Mouse (Mus musculus): ENCODE results near the gene Ndufa4l2. TPM values are rescaled to one million over a fixed set of nuclear protein-coding genes. Genes with fewer than 3 reads are reported as not detected.
A peak's percentile ranks its signal among the peaks of the same experiment; 100 is the strongest.

The Ndufa4l2 gene
- polyA plus RNA-seq (2015; fragmentation: Nextera tagmentation; extraction: Ambion mirVana) = 20.7 and 42.1 TPM in 2 replicates

DNA sequence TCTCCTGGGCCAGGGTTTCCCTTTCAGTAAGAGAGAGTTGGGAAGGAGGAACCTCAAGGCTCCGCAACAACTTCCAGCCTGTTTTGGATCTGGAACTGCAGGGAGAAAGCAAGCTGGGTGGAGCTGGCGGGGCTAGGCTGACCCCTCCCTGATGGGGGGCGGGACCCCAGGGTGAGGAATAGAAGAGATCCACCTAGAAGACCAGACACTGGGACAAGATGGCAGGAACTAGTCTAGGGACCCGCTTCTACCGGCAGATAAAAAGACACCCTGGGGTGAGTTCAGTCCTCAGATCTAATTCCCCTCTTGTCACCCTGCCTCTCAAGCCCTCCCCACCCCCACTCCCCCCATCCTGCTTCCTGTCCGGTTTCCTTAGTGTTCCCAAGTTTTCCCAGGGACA lies at the start of gene Ndufa4l2:
Ndufa4l2 (plus strand) TSS at position 204 of the 400 bp plus-strand sequence.
- 13% methylated on average over 6 of the region's 6 CpGs for WGBS (ENCODE audit: insufficient replicate concordance)
- Histone ChIP-seq H3K4me3 (replicated peaks) (peak within 1 kb of the TSS; percentile 49), H3K27me3 (peaks cover 69% of the 10 kb centered on the region)

DNA sequence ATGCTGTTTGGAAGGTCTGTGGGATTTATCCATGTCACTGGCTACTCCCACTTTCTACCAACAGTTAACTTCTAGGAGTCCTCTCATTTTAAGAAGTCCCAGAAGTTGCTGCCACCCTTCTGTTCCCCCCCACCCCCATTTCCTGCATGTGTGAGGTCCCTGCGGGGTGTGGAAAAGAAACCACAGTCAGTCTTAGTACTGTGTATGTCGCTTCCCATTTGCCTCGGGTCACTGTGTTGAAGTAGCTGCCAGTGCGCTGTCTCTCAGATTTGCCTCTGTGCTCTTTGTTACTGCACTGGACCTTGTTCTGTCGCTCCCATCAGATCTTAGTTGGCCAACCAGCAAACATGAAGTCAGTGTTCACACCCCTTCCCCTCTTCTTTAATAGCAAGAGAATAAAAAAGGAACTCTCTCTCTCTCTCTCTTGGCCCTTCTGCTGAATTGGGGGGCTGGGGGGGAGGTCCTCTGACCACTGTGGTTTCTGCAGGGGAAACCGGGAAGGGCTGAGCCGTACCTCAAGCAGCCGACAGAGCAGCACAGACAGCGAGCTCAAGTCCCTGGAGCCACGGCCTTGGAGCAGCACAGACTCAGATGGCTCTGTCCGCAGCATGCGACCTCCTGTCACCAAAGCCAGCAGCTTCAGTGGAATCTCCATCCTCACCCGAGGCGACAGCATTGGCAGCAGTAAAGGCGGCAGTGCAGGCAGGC lies 43.3 kb upstream of the Ndufa4l2 start:
- no peak overlapping the region for H3K9ac ChIP-seq
- H3K4me2 ChIP-seq = no peak overlapping the region
- H3K27ac ChIP-seq (replicated peaks) = no peak overlapping the region
- H3K27me3 ChIP-seq = no peaks in the 10 kb centered on the region
- H3K4me3 ChIP-seq (replicated peaks) = no peak overlapping the region
- H3K9me3 ChIP-seq (replicated peaks) = no peaks in the 10 kb centered on the region
- peaks cover 6% of the 10 kb centered on the region for H3K4me1 ChIP-seq (replicated peaks)
- no peak for ATAC-seq (ENCODE audit: insufficient read depth)
- WGBS (ENCODE audit: insufficient replicate concordance) = 26% methylated on average over 15 of the region's 15 CpGs
- H3K36me3 ChIP-seq (replicated peaks) = peaks cover 43% of the 10 kb centered on the region

More for the DNA sequence above, at the start of gene Ndufa4l2:
- Histone ChIP-seq H3K27ac (replicated peaks) (peak within 1 kb of the TSS; percentile 77), H3K4me2 (peak within 1 kb of the TSS; percentile 77), H3K9me3 (replicated peaks) (no peaks in the 10 kb centered on the region), H3K4me1 (replicated peaks) (peaks cover 73% of the 10 kb centered on the region), H3K36me3 (replicated peaks) (peaks cover 31% of the 10 kb centered on the region), H3K9ac (peak within 1 kb of the TSS; percentile 48)
- no peak for ATAC-seq (ENCODE audit: insufficient read depth)

- no peak overlapping the region for H3K27ac ChIP-seq (replicated peaks)
- no peak overlapping the region for H3K4me3 ChIP-seq (replicated peaks)
- no peak for ATAC-seq (ENCODE audit: insufficient read depth)
- no peaks in the 10 kb centered on the region for H3K9me3 ChIP-seq (replicated peaks)
- H3K27me3 ChIP-seq = no peaks in the 10 kb centered on the region
- H3K4me1 ChIP-seq (replicated peaks) = peaks cover 6% of the 10 kb centered on the region
- no peak overlapping the region for H3K9ac ChIP-seq
- H3K36me3 ChIP-seq (replicated peaks) = peaks cover 47% of the 10 kb centered on the region
- no peak overlapping the region for H3K4me2 ChIP-seq
- 67% methylated on average over 9 of the region's 9 CpGs for WGBS (ENCODE audit: insufficient replicate concordance)
These were observed 42.0 kb upstream of the Ndufa4l2 start for GRCm38 (mm10) chr10:127472722-127473121.

DNA sequence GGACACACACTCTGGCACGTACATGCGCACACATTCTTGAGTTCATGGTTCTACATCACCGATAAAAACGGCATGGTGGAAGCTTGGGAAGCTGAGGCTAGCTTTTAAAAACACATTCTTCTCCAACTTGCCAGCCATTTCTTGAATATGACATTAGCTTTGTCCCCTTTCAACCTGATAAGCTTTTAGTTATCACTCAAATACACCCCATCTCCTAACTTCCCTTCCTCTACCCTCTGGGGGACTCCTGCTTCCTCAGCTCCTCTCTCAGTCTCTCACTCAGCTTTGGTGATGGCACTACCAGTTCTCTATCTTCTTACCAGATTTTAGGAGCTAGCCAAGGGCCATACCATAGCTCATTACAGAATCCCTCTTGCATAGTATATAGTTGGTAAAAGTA lies 39.6 kb upstream of the Ndufa4l2 start:
- ATAC-seq (ENCODE audit: insufficient read depth) = no peak
- no peaks in the 10 kb centered on the region for H3K9me3 ChIP-seq (replicated peaks)
- H3K36me3 ChIP-seq (replicated peaks) = peaks cover 39% of the 10 kb centered on the region
- H3K4me2 ChIP-seq = no peak overlapping the region
- H3K9ac ChIP-seq = no peak overlapping the region
- H3K27ac ChIP-seq (replicated peaks) = no peak overlapping the region
- H3K4me3 ChIP-seq (replicated peaks) = no peak overlapping the region
- no peaks in the 10 kb centered on the region for H3K27me3 ChIP-seq
- WGBS (ENCODE audit: insufficient replicate concordance) = 74% methylated on average over 4 of the region's 4 CpGs
- peaks cover 6% of the 10 kb centered on the region for H3K4me1 ChIP-seq (replicated peaks)

DNA sequence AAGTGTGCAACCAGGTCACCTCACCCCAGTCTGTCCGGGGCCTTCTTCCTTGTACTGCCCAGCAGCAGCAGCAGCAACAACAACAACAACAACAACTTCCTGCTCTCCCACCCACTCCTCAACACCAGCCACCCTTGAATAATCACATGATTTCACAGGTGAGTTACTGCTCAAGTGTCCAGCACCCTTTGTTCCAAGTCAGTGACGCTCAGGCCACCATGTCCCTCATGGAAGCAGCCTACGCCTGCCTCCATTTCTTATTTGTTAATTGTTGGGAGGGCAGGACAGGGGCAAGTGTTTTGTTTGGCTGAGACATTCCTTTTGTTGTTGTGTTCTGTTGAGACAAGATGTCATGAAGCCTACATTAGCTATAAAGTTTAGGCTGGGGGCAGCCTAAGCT lies 38.2 kb upstream of the Ndufa4l2 start:
- Histone ChIP-seq H3K4me3 (replicated peaks) (no peak overlapping the region), H3K4me1 (replicated peaks) (no peaks in the 10 kb centered on the region; the same call in 1 of the 2 replicates), H3K9ac (no peak overlapping the region), H3K27me3 (no peaks in the 10 kb centered on the region), H3K36me3 (replicated peaks) (peaks cover 34% of the 10 kb centered on the region), H3K27ac (replicated peaks) (no peak overlapping the region), H3K9me3 (replicated peaks) (no peaks in the 10 kb centered on the region), H3K4me2 (no peak overlapping the region)
- ATAC-seq (ENCODE audit: insufficient read depth) = no peak
- WGBS (ENCODE audit: insufficient replicate concordance) = 82% methylated on average over 3 of the region's 3 CpGs

DNA sequence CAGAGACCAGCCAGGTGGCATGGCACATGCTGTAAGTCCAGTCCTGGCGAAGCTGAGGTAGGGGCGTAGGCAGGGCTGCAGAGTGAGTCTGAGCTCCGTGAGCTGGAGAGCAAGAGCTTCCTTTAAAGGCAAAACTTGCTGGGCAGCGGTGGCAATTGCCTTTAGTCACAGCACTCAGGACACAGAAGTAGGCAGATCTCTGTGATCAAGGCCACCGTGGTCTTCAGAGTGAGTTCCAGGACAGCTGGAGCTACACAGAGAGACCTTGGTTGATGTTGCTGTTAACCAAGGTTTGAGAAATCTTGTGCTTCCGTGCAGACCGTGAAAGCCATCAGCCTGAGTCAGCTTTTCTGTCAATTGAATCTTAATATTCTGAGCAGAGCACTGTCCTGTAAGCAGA lies 37.5 kb upstream of the Ndufa4l2 start:
- H3K9ac ChIP-seq = no peak overlapping the region
- no peaks in the 10 kb centered on the region for H3K4me1 ChIP-seq (replicated peaks)
- no peaks in the 10 kb centered on the region for H3K9me3 ChIP-seq (replicated peaks)
- no peak overlapping the region for H3K4me3 ChIP-seq (replicated peaks)
- H3K36me3 ChIP-seq (replicated peaks) = peaks cover 29% of the 10 kb centered on the region
- no peak for ATAC-seq (ENCODE audit: insufficient read depth)
- no peaks in the 10 kb centered on the region for H3K27me3 ChIP-seq
- WGBS (ENCODE audit: insufficient replicate concordance) = 78% methylated on average over 7 of the region's 7 CpGs
- H3K4me2 ChIP-seq = no peak overlapping the region
- H3K27ac ChIP-seq (replicated peaks) = no peak overlapping the region

DNA sequence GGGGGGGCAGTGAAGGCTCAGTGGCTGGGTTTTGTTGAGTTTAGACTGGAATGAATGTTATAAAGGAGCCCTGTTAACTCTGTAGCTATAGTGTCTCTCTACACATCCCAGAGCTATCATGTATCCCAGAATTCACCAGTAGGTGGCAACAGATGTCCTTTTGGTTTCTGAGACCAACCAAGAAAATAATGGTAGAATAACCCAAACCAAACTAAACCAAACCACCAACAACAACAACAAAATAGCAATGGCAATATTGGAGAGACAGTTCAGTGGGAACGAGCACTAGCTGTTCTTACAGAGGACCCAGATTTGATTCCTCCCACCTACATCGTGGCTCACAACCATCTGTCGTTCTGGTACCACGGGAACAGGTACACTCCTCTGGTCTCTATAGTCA lies 35.6 kb upstream of the Ndufa4l2 start:
- 88% methylated on average over 4 of the region's 4 CpGs for WGBS (ENCODE audit: insufficient replicate concordance)
- ATAC-seq (ENCODE audit: insufficient read depth) = no peak
- Histone ChIP-seq H3K4me2 (no peak overlapping the region), H3K4me3 (replicated peaks) (no peak overlapping the region), H3K9ac (no peak overlapping the region), H3K36me3 (replicated peaks) (peaks cover 25% of the 10 kb centered on the region; the same call in 1 of the 2 replicates), H3K4me1 (replicated peaks) (no peaks in the 10 kb centered on the region), H3K27me3 (no peaks in the 10 kb centered on the region), H3K9me3 (replicated peaks) (no peaks in the 10 kb centered on the region), H3K27ac (replicated peaks) (no peak overlapping the region)

DNA sequence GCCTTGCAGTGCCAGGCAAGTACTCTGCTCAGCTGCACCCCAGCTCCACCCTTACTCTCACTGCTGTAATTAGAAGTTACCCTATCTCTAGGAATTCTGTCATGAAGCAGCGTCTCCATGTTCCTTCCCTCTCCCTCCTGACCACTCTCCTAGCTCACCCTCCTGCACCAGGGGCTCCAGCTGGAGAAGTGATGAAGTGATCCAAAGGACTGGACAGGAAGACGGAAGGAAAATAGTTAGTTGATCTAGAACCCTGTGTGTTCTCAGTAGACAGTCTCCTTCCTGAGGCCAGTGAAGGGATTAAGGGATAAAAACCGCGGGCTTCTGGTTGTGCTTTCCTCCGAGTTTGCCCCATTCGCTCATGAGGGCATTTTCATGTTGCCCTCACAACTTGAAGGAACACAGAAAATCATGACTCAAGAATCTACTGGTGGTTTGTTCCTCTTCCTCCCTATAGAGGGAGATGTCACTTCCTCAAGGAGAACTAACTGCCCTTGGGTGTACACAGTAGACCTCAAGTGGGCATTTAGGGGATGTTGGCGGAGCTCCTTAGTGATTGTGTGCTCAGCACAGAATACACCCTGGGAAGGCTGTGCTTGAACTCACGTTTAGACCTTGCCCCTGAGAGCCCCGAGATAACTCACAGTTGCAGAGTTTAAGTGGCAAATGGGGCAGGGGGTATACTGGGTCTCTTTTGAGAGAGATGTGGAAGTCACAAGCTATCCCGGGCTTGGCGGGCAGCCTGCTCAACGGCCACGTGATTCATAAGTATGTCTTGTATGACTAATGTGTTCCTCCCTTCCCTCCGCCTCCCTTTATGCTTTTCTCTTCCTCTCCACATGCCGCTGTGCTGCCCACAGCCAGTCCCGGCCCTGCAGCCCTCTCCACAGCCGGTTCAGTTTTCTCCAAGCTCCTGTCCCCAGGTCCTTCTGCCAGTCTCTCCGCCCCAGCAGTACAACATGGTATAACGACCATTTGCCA lies 33.6 kb upstream of the Ndufa4l2 start:
- Histone ChIP-seq H3K4me3 (replicated peaks) (no peak overlapping the region), H3K27me3 (no peaks in the 10 kb centered on the region), H3K4me2 (no peak overlapping the region), H3K4me1 (replicated peaks) (no peaks in the 10 kb centered on the region), H3K27ac (replicated peaks) (peak overlapping the region; percentile 33; the same call in 1 of the 2 replicates), H3K9ac (no peak overlapping the region), H3K36me3 (replicated peaks) (peaks cover 32% of the 10 kb centered on the region), H3K9me3 (replicated peaks) (no peaks in the 10 kb centered on the region)
- whole genome bisulfite sequencing (ENCODE audit: insufficient replicate concordance) = 63% methylated on average over 19 of the region's 19 CpGs
- peak; percentile 38; the same call in 1 of the 2 replicates for ATAC-seq (ENCODE audit: insufficient read depth)

DNA sequence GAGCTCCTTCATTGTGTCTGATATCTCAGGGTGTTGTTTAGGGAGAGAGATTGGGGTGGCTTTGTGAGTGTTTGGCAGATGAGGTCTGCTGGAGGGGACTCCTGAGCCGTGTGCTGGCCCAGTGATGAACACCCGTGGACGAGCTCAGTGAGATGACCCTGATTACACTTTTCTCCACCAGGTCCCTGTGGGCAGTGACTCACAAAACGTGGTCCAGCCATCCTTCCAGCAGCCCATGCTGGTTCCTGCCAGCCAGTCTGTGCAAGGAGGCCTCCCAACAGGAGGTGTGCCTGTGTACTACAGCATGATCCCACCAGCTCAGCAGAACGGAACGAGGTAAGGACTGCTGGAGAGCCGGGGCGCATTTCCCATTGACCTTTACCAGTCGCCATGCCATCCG lies 29.5 kb upstream of the Ndufa4l2 start:
- H3K27me3 ChIP-seq = no peaks in the 10 kb centered on the region
- H3K36me3 ChIP-seq (replicated peaks) = peaks cover 46% of the 10 kb centered on the region
- H3K27ac ChIP-seq (replicated peaks) = no peak overlapping the region
- H3K9me3 ChIP-seq (replicated peaks) = no peaks in the 10 kb centered on the region
- no peak overlapping the region for H3K4me2 ChIP-seq
- ATAC-seq (ENCODE audit: insufficient read depth) = no peak
- H3K9ac ChIP-seq = no peak overlapping the region
- H3K4me1 ChIP-seq (replicated peaks) = no peaks in the 10 kb centered on the region
- H3K4me3 ChIP-seq (replicated peaks) = no peak overlapping the region
- WGBS (ENCODE audit: insufficient replicate concordance) = 71% methylated on average over 10 of the region's 10 CpGs

DNA sequence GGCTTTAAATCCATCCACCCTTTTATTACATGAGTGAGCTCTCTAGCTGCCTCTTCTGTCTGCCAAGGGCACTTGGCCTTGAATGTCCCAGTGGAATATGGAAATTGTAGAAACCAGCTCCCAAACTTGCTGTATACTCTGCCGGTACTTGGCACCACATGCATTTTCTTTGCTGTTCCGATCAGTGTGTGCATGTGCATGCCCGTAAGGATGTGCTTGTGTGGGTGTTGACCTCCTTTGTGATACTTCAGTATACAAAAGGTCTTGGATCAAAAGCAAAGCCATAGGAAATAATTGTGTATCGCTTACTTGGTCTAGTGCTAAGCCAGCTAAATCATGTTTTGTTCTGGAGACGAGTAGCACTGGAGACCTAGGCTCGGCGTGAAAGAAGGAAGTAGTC lies 25.9 kb upstream of the Ndufa4l2 start:
- no peaks in the 10 kb centered on the region for H3K27me3 ChIP-seq
- no peak overlapping the region for H3K9ac ChIP-seq
- no peak overlapping the region for H3K27ac ChIP-seq (replicated peaks)
- ATAC-seq (ENCODE audit: insufficient read depth) = no peak
- H3K4me3 ChIP-seq (replicated peaks) = no peak overlapping the region
- 77% methylated on average over 7 of the region's 7 CpGs for WGBS (ENCODE audit: insufficient replicate concordance)
- no peaks in the 10 kb centered on the region for H3K4me1 ChIP-seq (replicated peaks)
- peaks cover 77% of the 10 kb centered on the region for H3K36me3 ChIP-seq (replicated peaks)
- no peak overlapping the region for H3K4me2 ChIP-seq
- no peaks in the 10 kb centered on the region for H3K9me3 ChIP-seq (replicated peaks)
